Mouse (Mus musculus) cerebellum, adult 2 months (tissue): ENCODE measurements at regions not wholly inside any gene's neighbourhood (a gene's known extent, or its start where the extent isn't known, plus 50 kb on each side); places are given as distances from the start of the nearest gene placed in this dataset.

ENCODE experiments used
- CTCF ChIP-seq: fragments of 200-500 bp; IDR thresholded peaks from 2 replicates; pipeline ENCODE4 v1.5.1; 2011; ENCODE audit warnings: low read depth, mild to moderate bottlenecking, control low read depth, low read length, moderate library complexity, borderline replicate concordance; ENCODE audit not compliant: insufficient read depth
- POLR2A ChIP-seq: fragments of 200-500 bp; IDR thresholded peaks from 2 replicates; pipeline ENCODE4 v1.6.1; 2011; ENCODE audit warnings: low read length, control low read depth, borderline replicate concordance; ENCODE audit not compliant: insufficient read depth

- TF ChIP-seq POLR2A (no peak), CTCF (no peak)
Measured at GRCm38 (mm10) chr13:5803540-5804380, 57.5 kb upstream of the Klf6 start.
